Mouse (Mus musculus): ENCODE results near the gene Hk2. TPM values are rescaled to one million over a fixed set of nuclear protein-coding genes. Genes with fewer than 3 reads are reported as not detected.
"Not testable (repeated sequence)": the region's sequence is repeated elsewhere in the genome, so short reads cannot be mapped to it uniquely, and the experiment has no call there.

Hk2 gene
- polyA plus RNA-seq, 1 experiment from 2014 or later = 6.6 TPM

DNA sequence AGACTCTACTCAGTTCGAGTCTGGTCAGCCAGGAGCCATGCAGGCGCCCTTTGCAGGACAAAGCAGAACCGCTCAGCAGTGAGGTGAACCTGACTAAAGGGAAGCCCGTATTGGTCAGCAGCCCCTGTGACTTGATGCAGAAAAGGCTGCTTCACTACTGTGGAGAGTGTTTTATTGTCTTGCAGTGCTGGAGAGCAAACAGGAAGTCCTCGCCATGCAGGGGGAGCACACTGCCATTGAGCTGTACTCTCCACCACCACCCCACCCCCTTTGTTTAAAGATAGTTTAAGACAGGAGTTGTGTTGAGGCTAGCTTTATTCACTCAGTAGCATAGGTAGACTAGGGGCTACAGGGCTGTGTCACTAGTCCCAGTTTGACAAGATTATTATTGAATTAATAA, 69.0 kb downstream of the Hk2 start, which contains the start of gene Pole4:
TSS of gene Pole4 (minus strand) at position 145 of the 400 bp plus-strand sequence.
- H3K36me3 ChIP-seq = no peaks in the 10 kb centered on the region

GRCm38 (mm10) chr6:82703710-82704109, 70.5 kb downstream of the Hk2 start:
- Histone ChIP-seq H3K27ac (no peak overlapping the region), H3K9me3 (no peaks in the 10 kb centered on the region), H3K27me3 (no peaks in the 10 kb centered on the region), H3K36me3 (no peaks in the 10 kb centered on the region), H3K4me1 (replicated peaks) (peaks cover 18% of the 10 kb centered on the region), H3K4me2 (replicated peaks) (no peak overlapping the region), H3K9ac (replicated peaks) (no peak overlapping the region), H3K4me3 (replicated peaks) (no peak overlapping the region)
- ATAC-seq = no peak
- WGBS = 82% methylated on average over 3 of the region's 3 CpGs

More for the DNA sequence above, 69.0 kb downstream of the Hk2 start, which contains the start of gene Pole4:
- ATAC-seq = no peak
- Histone ChIP-seq H3K4me1 (replicated peaks) (peaks cover 8% of the 10 kb centered on the region), H3K4me3 (replicated peaks) (no peak within 1 kb of the TSS), H3K9ac (replicated peaks) (no peak within 1 kb of the TSS), H3K27ac (no peak within 1 kb of the TSS), H3K27me3 (no peaks in the 10 kb centered on the region), H3K4me2 (replicated peaks) (no peak within 1 kb of the TSS), H3K9me3 (no peaks in the 10 kb centered on the region)
- 86% methylated on average over 5 of the region's 5 CpGs for WGBS

GRCm38 (mm10) chr6:82702593-82703017, 71.6 kb downstream of the Hk2 start:
- H3K4me1 ChIP-seq (replicated peaks) = peaks cover 18% of the 10 kb centered on the region
- H3K27ac ChIP-seq = no peak overlapping the region
- no peaks in the 10 kb centered on the region for H3K36me3 ChIP-seq
- H3K27me3 ChIP-seq = no peaks in the 10 kb centered on the region
- no peaks in the 10 kb centered on the region for H3K9me3 ChIP-seq
- H3K4me2 ChIP-seq (replicated peaks) = no peak overlapping the region
- no peak overlapping the region for H3K9ac ChIP-seq (replicated peaks)
- H3K4me3 ChIP-seq (replicated peaks) = no peak overlapping the region
- ATAC-seq = peak; percentile 86
- WGBS = 32% methylated on average over 16 of the region's 16 CpGs

DNA sequence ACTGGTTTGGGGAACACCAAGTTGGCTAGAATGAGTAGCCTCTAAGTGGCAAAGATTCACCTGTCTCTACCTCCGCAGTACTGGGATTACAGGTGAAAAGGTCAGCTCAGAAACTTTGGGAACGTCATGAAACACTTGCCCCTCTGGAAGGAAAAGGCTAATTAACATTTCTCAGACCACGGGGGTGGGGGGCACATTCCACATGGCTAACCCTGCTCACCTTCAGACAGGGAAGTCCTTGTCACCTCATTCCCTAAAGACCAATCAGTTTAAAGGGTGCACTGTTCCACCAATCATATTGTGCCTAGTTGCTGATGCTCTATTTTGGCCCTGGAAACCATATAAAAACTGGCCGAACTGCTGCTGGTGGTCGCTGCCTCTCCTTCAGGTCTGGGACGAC, 73.0 kb downstream of the Hk2 start:
- Histone ChIP-seq H3K9ac (replicated peaks) (no peak overlapping the region), H3K27ac (no peak overlapping the region), H3K27me3 (no peaks in the 10 kb centered on the region), H3K4me3 (replicated peaks) (no peak overlapping the region), H3K4me2 (replicated peaks) (no peak overlapping the region), H3K36me3 (no peaks in the 10 kb centered on the region), H3K4me1 (replicated peaks) (peaks cover 18% of the 10 kb centered on the region), H3K9me3 (no peaks in the 10 kb centered on the region)
- 76% methylated on average over 6 of the region's 6 CpGs for WGBS
- ATAC-seq = no peak

DNA sequence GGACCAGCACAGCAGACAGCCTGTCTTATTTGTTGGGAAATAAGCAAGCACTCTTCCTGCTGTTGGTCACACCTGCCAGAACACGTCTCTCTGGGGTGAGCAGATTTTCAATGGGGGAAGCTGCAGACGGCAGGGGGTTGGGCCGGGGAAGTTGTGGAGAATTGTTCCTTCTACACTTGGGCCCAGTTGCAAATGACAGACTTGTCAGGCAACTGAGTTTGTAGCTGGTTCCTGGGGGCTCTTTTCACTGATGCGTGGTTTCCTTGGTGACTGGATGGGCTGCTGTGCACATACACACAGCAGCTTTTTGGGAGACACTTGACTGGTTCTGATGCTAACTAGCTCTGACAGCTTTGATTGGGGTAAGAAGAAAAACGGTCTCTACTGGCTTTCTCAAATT, 74.4 kb downstream of the Hk2 start:
- H3K9me3 ChIP-seq = no peaks in the 10 kb centered on the region
- H3K27ac ChIP-seq = peak overlapping the region; percentile 27; the same call in 1 of the 2 replicates
- peaks cover 18% of the 10 kb centered on the region for H3K4me1 ChIP-seq (replicated peaks)
- H3K27me3 ChIP-seq = no peaks in the 10 kb centered on the region
- no peaks in the 10 kb centered on the region for H3K36me3 ChIP-seq
- 12% methylated on average over 5 of the region's 5 CpGs for WGBS
- no peak overlapping the region for H3K9ac ChIP-seq (replicated peaks)
- H3K4me3 ChIP-seq (replicated peaks) = no peak overlapping the region
- no peak overlapping the region for H3K4me2 ChIP-seq (replicated peaks)
- ATAC-seq = peak; percentile 65

DNA sequence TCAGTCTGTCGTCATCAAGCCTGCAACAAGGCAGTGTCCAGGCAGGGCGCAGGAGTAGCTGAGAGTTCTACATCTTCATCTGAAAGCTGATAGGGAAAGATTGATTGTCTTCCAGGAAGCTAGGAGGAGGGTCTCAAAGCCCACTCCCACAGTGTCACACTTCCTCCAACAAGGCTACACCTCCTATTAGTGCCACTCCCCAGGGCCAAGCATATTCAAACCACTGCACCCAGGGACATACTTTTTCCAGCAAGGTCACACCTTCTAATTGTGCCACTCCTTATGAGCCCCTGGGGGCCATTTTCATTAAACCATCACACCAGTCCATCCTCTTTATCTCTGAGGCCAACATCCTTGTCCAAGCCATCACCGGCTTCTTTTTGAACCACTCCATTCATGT, 77.5 kb downstream of the Hk2 start:
- H3K4me1 ChIP-seq (replicated peaks) = peaks cover 22% of the 10 kb centered on the region
- H3K4me3 ChIP-seq (replicated peaks) = no peak overlapping the region
- no peak overlapping the region for H3K9ac ChIP-seq (replicated peaks)
- no peak overlapping the region for H3K27ac ChIP-seq
- H3K36me3 ChIP-seq = no peaks in the 10 kb centered on the region
- 94% methylated on average over 3 of the region's 3 CpGs for WGBS
- H3K27me3 ChIP-seq = no peaks in the 10 kb centered on the region
- no peak for ATAC-seq
- H3K9me3 ChIP-seq = no peaks in the 10 kb centered on the region
- no peak overlapping the region for H3K4me2 ChIP-seq (replicated peaks)

GRCm38 (mm10) chr6:82694668-82695067, 79.6 kb downstream of the Hk2 start:
- WGBS = 47% methylated on average over 13 of the region's 13 CpGs
- no peak overlapping the region for H3K9ac ChIP-seq (replicated peaks)
- no peak for ATAC-seq

GRCm38 (mm10) chr6:82689474-82689873, 84.8 kb downstream of the Hk2 start:
- Histone ChIP-seq H3K9me3 (no peaks in the 10 kb centered on the region), H3K4me3 (replicated peaks) (no peak overlapping the region), H3K9ac (replicated peaks) (no peak overlapping the region), H3K27ac (no peak overlapping the region), H3K36me3 (no peaks in the 10 kb centered on the region), H3K27me3 (no peaks in the 10 kb centered on the region), H3K4me2 (replicated peaks) (no peak overlapping the region), H3K4me1 (replicated peaks) (peaks cover 1% of the 10 kb centered on the region; the same call in 1 of the 2 replicates)
- 90% methylated on average over 4 of the region's 4 CpGs for WGBS
- no peak for ATAC-seq

More at GRCm38 (mm10) chr6:82694668-82695067, 79.6 kb downstream of the Hk2 start:
- Histone ChIP-seq H3K4me2 (replicated peaks) (no peak overlapping the region), H3K27ac (no peak overlapping the region), H3K9me3 (no peaks in the 10 kb centered on the region), H3K27me3 (no peaks in the 10 kb centered on the region), H3K4me3 (replicated peaks) (no peak overlapping the region), H3K36me3 (no peaks in the 10 kb centered on the region), H3K4me1 (replicated peaks) (peaks cover 8% of the 10 kb centered on the region; the same call in 1 of the 2 replicates)

DNA sequence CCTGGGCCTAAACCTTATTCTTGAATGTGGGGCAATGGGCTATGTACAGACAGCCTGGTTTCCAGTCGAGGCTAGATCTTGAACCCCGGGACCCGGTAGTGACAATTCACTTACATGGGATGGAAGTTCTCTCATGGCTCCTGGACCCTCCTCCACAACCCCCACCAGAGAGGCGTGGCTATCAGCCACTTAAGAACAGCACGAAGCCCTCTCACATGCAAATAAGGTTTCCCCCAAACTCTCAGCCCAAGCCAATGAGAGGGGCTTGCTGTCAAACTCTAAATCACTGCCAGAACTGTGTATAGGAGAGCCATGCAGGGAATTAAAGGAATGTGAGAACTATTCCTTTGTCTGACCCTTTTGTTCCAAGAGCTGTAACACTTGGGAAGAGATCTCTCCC, 85.7 kb downstream of the Hk2 start:
- H3K27ac ChIP-seq; H3K4me2 ChIP-seq (replicated peaks); H3K27me3 ChIP-seq; H3K4me3 ChIP-seq (replicated peaks); H3K9me3 ChIP-seq; ATAC-seq; H3K9ac ChIP-seq (replicated peaks); H3K4me1 ChIP-seq (replicated peaks); H3K36me3 ChIP-seq: not testable (repeated sequence)
- WGBS = 40% methylated on average over 5 of the region's 5 CpGs

- no peaks in the 10 kb centered on the region for H3K36me3 ChIP-seq
- H3K27me3 ChIP-seq = no peaks in the 10 kb centered on the region
- H3K4me1 ChIP-seq (replicated peaks) = no peaks in the 10 kb centered on the region
- no peaks in the 10 kb centered on the region for H3K9me3 ChIP-seq
- H3K27ac ChIP-seq = no peak overlapping the region
- no peak overlapping the region for H3K4me2 ChIP-seq (replicated peaks)
- ATAC-seq = no peak
- H3K4me3 ChIP-seq (replicated peaks) = no peak overlapping the region
- no peak overlapping the region for H3K9ac ChIP-seq (replicated peaks)
These were observed 90.1 kb downstream of the Hk2 start for GRCm38 (mm10) chr6:82684136-82684535.

DNA sequence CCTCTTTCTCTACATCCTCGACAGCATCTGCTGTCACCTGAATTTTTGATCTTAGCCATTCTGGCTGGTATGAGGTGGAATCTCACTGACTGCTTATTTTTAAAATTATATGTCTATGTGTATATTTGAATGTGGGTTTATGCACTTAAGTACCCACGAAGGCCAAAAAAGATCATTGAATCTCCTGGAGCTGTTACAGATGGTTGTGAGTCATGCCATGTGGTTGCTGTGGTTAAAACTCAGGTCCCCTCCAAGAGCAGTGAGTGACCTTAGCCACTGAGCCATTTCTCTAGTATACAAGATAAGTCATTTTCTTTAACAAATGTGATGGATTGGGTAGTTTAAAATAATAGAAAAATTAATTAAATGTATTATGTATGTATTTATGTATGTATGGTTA, 95.0 kb downstream of the Hk2 start:
- 86% methylated on average over 2 of the region's 2 CpGs for WGBS
- H3K27me3 ChIP-seq; H3K36me3 ChIP-seq; H3K4me3 ChIP-seq (replicated peaks); ATAC-seq; H3K9me3 ChIP-seq; H3K27ac ChIP-seq; H3K9ac ChIP-seq (replicated peaks); H3K4me1 ChIP-seq (replicated peaks); H3K4me2 ChIP-seq (replicated peaks): not testable (repeated sequence)

GRCm38 (mm10) chr6:82677629-82678028, 96.6 kb downstream of the Hk2 start:
- H3K27me3 ChIP-seq; H3K9ac ChIP-seq (replicated peaks); H3K4me2 ChIP-seq (replicated peaks); H3K9me3 ChIP-seq; H3K27ac ChIP-seq; H3K4me1 ChIP-seq (replicated peaks); H3K36me3 ChIP-seq; H3K4me3 ChIP-seq (replicated peaks); ATAC-seq: not testable (repeated sequence)
- WGBS = 72% methylated on average over 3 of the region's 3 CpGs
